Mouse (Mus musculus) kidney, adult 8-10 months (tissue): Measurements from ENCODE around the gene Rgcc.

ENCODE experiments used
- DNase-seq, 2 experiments: peaks; one replicate each; pipeline ENCODE4 v3.0.0; 2022

Rgcc gene

GRCm38 (mm10) chr14:79299796-79300195 is 1.6 kb downstream of the Rgcc start:
- peak in 1 of 2 experiments; percentile 23 for DNase-seq

- peak; percentile 36 to 37 for DNase-seq
Observed at GRCm38 (mm10) chr14:79299230-79299629, 2.2 kb downstream of the Rgcc start.

GRCm38 (mm10) chr14:79298314-79298992 is 3.0 kb downstream of the Rgcc start:
- DNase-seq = no peak

DNA sequence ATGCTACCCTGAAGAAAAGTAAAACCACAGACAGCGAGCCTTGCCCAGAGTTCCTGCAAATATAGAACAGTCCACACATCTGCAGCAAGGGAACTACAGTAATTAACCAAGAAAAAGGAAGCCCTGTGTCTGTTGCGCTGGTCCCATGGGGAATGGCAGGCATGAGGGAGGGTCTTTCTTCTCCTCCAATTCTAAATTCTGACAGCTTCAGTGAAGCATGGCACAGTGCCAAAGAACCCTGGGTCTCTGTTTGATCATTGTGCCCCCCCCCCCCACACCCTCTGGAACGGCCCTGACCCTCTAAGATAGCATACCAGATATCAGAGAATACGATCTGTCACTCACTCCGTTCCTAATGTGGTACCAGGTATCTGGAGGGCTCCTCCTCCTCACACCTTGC is 4.6 kb downstream of the Rgcc start:
- no peak for DNase-seq

DNA sequence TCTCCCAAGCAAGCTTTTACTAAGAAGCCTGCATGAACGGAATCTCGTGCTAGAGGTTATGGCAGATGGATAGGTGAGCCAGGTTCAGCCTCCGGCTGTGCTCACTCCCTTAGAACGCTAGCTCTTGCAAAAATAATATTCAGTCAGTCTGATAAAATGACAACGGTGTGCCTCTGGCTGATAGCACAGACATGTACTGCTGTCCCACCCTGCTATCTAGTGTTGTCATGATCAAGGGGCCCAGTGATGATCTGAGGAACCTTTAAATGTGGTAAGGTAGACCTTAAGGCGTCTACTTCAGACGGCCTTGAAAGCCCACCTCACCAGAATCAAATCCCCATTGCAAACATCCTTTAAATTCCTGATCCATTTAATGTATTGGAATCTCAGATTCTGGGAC is 5.2 kb downstream of the Rgcc start:
- DNase-seq = no peak

GRCm38 (mm10) chr14:79295579-79295978 is 5.9 kb downstream of the Rgcc start:
- no peak for DNase-seq

DNA sequence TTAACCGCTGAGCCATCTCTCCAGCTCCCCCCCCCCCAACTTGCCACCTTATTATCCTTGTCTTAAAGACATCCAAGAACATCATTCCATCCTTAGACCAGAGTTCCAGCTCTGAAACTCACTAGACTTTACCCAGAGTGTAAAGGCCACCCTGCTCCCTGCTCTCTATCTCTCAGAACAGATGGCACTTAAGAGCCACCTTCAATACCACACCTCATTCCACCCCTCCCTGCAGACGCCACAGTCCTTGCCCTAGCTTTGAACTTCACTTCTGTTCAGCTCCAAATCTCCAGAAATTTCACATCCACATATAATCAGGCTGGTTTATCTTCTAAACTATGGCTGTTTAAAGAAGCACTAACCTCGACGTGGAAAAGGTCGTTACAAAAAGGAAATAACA is 6.5 kb downstream of the Rgcc start:
- DNase-seq = no peak

DNA sequence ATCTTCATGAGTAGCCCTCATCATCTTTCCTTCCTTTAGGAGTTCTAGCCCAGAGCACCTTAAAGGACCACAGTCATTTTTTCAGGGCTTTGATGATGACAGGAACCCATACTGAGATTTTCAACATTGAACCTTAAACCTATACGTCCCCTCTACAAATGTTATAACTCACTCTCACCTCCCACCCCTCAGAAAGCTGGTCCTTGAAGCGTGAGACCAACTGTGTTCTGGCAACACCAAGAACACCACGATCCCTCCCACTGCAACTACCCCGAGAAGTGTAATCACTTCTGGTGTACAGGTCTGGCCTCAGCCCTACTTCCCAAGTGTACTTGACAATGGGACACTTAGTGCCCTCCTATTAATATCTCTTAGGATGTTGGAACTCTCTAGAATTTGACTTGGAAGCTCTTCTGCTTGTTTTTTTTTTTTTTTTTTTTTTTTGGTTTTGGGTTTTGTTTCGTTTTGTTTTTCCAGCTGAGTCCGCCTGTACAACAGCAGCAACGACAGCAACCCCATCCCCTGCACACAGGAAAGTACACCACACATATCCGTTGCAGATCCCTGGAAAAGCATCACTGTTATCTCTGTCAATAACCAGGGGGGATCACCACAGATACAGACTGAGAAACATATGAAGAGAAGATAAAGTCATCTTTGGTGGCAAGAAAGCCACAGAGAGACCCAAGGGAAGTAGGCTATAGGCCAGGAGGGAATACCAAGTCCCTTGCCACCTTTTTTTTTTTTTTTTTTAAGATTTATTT is 7.2 kb downstream of the Rgcc start:
- no peak for DNase-seq

- peak; percentile 56 to 60 for DNase-seq
Observed at GRCm38 (mm10) chr14:79293119-79293780, 8.2 kb downstream of the Rgcc start.

DNA sequence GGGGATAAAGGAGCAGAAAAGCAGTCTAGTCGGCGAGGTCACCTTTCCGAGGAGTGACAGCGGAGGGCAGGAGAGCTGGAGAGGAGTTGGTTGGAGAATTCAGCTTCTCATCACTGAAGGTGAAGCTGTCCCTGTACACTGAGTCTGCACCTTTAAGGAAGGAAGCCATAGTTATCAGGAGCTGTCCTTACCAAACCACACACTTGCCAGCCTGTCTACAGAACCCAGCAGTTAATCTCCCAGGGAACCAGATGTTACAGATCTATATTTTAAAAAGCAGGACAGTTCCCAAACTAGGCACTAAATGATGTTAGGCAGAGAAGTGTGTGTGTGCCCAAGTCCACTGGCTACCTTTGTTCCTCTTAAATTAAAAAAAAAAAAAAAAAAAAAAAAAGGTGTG is 9.8 kb downstream of the Rgcc start:
- no peak for DNase-seq

- DNase-seq = no peak
Observed at GRCm38 (mm10) chr14:79290683-79291425, 10.6 kb downstream of the Rgcc start.

DNA sequence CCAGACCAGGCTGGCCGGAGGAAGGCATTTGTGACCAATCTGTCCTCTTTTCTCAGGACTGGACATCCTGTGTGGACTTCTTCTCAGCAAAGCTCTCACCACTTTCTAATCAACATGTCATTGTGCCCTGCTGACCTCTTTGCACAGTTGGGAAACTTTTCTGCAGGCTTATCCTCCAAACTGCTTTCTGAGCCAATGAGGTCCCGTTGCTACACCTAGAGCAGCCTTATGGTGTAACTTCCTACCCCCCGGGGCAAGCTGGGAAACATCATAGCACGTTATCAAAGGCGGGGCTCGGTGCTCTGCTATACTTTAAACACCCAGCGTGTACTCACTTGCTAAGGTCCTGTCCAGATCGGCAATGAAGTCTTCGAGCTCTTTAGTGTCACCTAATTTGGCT is 11.5 kb downstream of the Rgcc start:
- DNase-seq = no peak

DNA sequence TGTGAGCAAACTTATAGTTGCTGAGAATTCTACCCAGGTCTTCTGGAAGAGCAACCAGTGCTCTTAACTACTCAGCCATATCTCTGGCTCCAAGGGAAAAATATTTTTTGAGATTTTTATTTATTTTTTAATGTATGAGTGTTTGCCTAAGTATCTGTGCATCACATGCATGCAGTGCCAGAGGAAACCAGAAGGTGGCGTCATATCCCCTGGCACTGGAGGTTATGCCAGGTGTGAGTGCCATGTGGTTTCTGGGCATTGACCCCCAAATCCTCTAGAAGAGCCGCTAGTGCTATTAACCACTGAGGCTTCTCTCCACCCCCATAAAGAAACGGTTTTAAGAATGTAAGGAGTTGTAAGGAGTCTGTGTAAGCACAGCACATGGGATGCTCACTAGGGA is 13.2 kb downstream of the Rgcc start:
- no peak for DNase-seq

GRCm38 (mm10) chr14:79287251-79287863 is 14.1 kb downstream of the Rgcc start:
- DNase-seq = no peak

GRCm38 (mm10) chr14:79285549-79285948 is 15.9 kb downstream of the Rgcc start:
- no peak for DNase-seq

DNA sequence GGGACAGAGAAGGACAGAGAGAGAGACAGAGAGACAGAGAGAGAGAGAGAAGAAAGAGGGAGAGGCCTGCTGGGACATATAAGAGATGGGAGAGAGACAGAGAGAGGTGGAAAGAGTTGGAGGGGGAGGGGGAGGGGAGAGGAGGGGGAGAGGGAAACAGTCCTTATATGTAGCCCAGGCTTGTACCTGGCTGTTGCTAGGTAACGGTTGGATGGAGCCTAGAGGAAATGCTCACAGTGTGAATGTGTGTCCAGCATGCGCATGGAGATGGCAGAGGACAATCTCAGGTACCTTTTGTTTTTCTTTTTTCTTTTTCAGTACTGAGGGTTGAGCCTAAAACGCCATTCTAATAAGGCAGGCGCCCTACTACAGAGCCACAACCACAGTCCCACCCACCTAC is 16.8 kb downstream of the Rgcc start:
- DNase-seq = no peak

- DNase-seq = no peak
Observed at GRCm38 (mm10) chr14:79283952-79284351, 17.5 kb downstream of the Rgcc start.

GRCm38 (mm10) chr14:79281894-79282553 is 19.4 kb downstream of the Rgcc start:
- DNase-seq = no peak

- DNase-seq = no peak
Observed at GRCm38 (mm10) chr14:79280456-79280855, 21.0 kb downstream of the Rgcc start.

DNA sequence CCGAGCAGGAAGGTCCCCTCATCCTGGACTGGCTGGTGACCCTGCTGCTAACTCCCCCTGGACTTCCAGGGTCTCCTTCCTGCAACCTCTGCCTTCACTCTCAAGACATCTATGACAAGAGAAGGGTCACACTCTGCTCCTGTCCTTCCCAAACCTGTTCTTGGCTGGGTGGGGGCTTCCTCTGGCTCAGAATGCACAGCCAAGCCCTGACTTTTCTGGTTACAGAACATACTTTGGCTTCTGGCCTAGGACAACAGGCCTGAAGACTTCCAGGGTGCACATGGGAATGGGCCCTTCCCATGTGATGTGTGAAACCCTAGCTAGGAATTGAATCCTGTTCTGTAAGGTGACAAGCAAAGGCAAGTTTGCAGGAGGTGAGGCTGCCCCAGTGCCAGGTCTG is 22.0 kb downstream of the Rgcc start:
- peak; percentile 32 to 34 for DNase-seq

DNA sequence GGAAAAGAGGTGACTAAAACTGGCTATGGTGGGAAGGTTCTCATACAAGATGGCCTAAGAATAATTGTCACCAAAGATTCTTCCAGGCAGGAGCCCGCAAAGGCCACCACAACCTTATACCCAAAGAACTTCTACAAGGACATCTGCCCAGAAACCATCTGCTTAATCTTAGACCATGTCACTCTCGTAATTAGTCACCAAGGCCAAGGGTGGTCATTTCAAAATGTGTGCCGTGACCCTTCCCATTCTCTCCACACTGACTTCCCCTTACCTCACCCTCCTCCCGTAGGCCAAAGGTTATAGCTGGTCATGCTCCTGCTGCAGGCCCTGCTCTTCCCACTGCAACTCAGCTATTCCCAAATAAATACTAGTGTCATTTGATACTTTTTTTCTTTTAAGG is 22.5 kb downstream of the Rgcc start:
- DNase-seq = no peak

DNA sequence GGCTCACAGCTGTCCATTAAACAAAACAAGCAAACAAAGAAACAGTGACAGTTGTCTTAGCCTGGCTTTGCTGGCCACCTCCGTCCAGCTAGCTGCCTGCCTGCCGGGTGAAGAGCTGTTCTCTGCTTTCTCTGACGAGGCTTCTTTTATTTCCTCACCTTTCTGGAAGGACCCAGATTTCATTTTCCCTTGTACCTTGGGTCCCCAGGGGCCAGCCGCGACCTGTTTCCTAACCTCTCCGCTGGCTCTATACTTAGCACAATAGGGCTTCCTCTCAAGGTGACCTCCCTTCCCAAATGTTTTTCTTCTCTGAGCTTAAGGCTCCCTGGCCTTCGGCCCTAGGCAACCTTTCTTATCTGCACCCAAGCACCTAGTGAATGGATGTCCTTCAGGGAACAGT is 23.5 kb downstream of the Rgcc start:
- DNase-seq = peak; percentile 44 to 55
